Mouse (Mus musculus): ENCODE data around the gene Abca8b. TPM values are rescaled to one million over a fixed set of nuclear protein-coding genes. Genes with fewer than 3 reads are reported as not detected.

Gene Abca8b
- total and polyA plus RNA-seq, 3 experiments = 1.4 to 2.1 (median 1.4) TPM

GRCm38 (mm10) chr11:109928489-109928888, 67.2 kb downstream of the Abca8b start:
- dilution Hi-C loops (cut with MboI; ENCODE audit: extremely low pct_ligation_motif_present, extremely low pct_unique_long_range_greater_than_20kb, low sequenced_read_pairs) (no loop called here), in situ Hi-C loops (cut with MboI; ENCODE audit: low pct_ligation_motif_present, low pct_unique_long_range_greater_than_20kb, low sequenced_read_pairs) (no loop called here)
- H3K27me3 ChIP-seq (replicated peaks) = no peaks in the 10 kb centered on the region
- H3K4me3 ChIP-seq (replicated peaks in 1 of 3; ENCODE audit: low read depth in 2 of 3, low read length in 2 of 3, poor library complexity in 1 of 3) = no peak overlapping the region
- DNase-seq (ENCODE audit: extremely low read depth) = no peak
- H3K9ac ChIP-seq (ENCODE audit: insufficient read depth, low read depth) = no peak overlapping the region
- TF ChIP-seq MXI1 (IDR thresholded peaks at IDR 0.05; ENCODE audit: low read depth, low read length) (no peak), MYC (IDR thresholded peaks at IDR 0.05; ENCODE audit: low read depth, low read length) (no peak), IRF4 (IDR thresholded peaks at IDR 0.05; ENCODE audit: low read depth, low read length) (no peak), CTCF (conservative IDR thresholded peaks at IDR 0.05 in 1 of 2, IDR thresholded peaks at IDR 0.05 in 1 of 2; ENCODE audit: low read depth in 2 of 2, low read length in 2 of 2) (no peak), ZKSCAN1 (IDR thresholded peaks at IDR 0.05; ENCODE audit: borderline replicate concordance, low read depth, low read length) (no peak), ZNF384 (IDR thresholded peaks at IDR 0.05; ENCODE audit: low read depth, low read length) (no peak), ETS1 (conservative IDR thresholded peaks at IDR 0.05; ENCODE audit: low read depth, low read length) (no peak), RAD21 (IDR thresholded peaks at IDR 0.05; ENCODE audit: low read depth, low read length) (no peak), CHD1 (IDR thresholded peaks at IDR 0.05; ENCODE audit: low read depth, low read length) (no peak), NRF1 (IDR thresholded peaks at IDR 0.05; ENCODE audit: low read depth, low read length) (no peak), USF2 (conservative IDR thresholded peaks at IDR 0.05; ENCODE audit: low read depth, low read length) (no peak), GABPA (IDR thresholded peaks at IDR 0.05; ENCODE audit: insufficient replicate concordance, low read depth, low read length) (no peak), SMC3 (IDR thresholded peaks at IDR 0.05; ENCODE audit: low read depth, low read length) (no peak), MEF2A (IDR thresholded peaks at IDR 0.05; ENCODE audit: borderline replicate concordance, low read depth, low read length) (no peak), RCOR1 (conservative IDR thresholded peaks at IDR 0.05; ENCODE audit: low read depth, low read length) (no peak), ZC3H11A (IDR thresholded peaks at IDR 0.05; ENCODE audit: low read depth, low read length) (no peak), UBTF (IDR thresholded peaks at IDR 0.05; ENCODE audit: low read depth, low read length) (no peak), TCF12 (IDR thresholded peaks at IDR 0.05; ENCODE audit: low read depth, low read length) (no peak), TBP (conservative IDR thresholded peaks at IDR 0.05; ENCODE audit: low read depth, low read length) (no peak)
- H3K4me1 ChIP-seq (ENCODE audit: control insufficient read depth in 1 of 2, insufficient read depth in 2 of 2) = no peaks in the 10 kb centered on the region
- no peak overlapping the region for H3K4me2 ChIP-seq (ENCODE audit: insufficient read depth, low read depth, poor library complexity, severe bottlenecking)
- peaks cover 0 to 1% of the 10 kb centered on the region in 2 experiments for H3K36me3 ChIP-seq (replicated peaks in 1 of 2; ENCODE audit: control insufficient read depth in 1 of 2, insufficient read depth in 1 of 2, low read length in 1 of 2)
- no peaks in the 10 kb centered on the region for H3K79me2 ChIP-seq (replicated peaks; ENCODE audit: control insufficient read depth, extremely low read depth, insufficient read depth, poor library complexity, severe bottlenecking)
- peaks cover 5% of the 10 kb centered on the region for H3K9me3 ChIP-seq (replicated peaks; ENCODE audit: low read length)
- no peak overlapping the region for H3K27ac ChIP-seq (ENCODE audit: insufficient read depth, low read depth)

Data from CH12.LX (cell line).